Mouse (Mus musculus) CH12.LX (cell line): ENCODE data around the gene Ppih.

Source experiments
- BHLHE40 ChIP-seq: IDR thresholded peaks from 2 replicates; pipeline ENCODE4 v1.6.1; 2011; ENCODE audit warnings: mild to moderate bottlenecking, low read depth, low read length, improper control_type of control experiment
- CTCF ChIP-seq, 2 experiments: IDR thresholded peaks in 1 of 2; conservative IDR thresholded peaks in 1 of 2; 2 replicates each; pipeline ENCODE4 v1.5.1; 2011 to 2012; ENCODE audit warnings: low read depth in 2 of 2, low read length in 2 of 2, improper control_type of control experiment in 1 of 2, inconsistent platforms in 1 of 2, mild to moderate bottlenecking in 1 of 2, moderate library complexity in 1 of 2
- EP300 ChIP-seq: IDR thresholded peaks from 2 replicates; pipeline ENCODE4 v1.6.1; 2011; ENCODE audit warnings: low read length, improper control_type of control experiment
- ETS1 ChIP-seq: conservative IDR thresholded peaks from 2 replicates; pipeline ENCODE4 v1.6.1; 2012; ENCODE audit warnings: low read depth, mild to moderate bottlenecking, inconsistent platforms, low read length, improper control_type of control experiment, moderate library complexity
- MAFK ChIP-seq: IDR thresholded peaks from 2 replicates; pipeline ENCODE4 v1.6.1; 2011; ENCODE audit warnings: low read length, improper control_type of control experiment; ENCODE audit not compliant: insufficient replicate concordance
- NRF1 ChIP-seq: IDR thresholded peaks from 2 replicates; pipeline ENCODE4 v1.6.1; 2014; ENCODE audit warnings: low read depth, mild to moderate bottlenecking, inconsistent platforms, low read length, improper control_type of control experiment, moderate library complexity
- POLR2A ChIP-seq: IDR thresholded peaks from 2 replicates; pipeline ENCODE4 v1.6.1; 2011; ENCODE audit warnings: low read depth, mild to moderate bottlenecking, improper control_type of control experiment, low read length
- RCOR1 ChIP-seq: conservative IDR thresholded peaks from 2 replicates; pipeline ENCODE4 v1.6.1; 2012; ENCODE audit warnings: low read depth, mild to moderate bottlenecking, inconsistent platforms, low read length, improper control_type of control experiment
- TBP ChIP-seq: conservative IDR thresholded peaks from 2 replicates; pipeline ENCODE4 v1.6.1; 2011; ENCODE audit warnings: low read depth, low read length, improper control_type of control experiment
- USF1 ChIP-seq: IDR thresholded peaks from 2 replicates; pipeline ENCODE4 v1.6.1; 2014; ENCODE audit warnings: low read depth, mild to moderate bottlenecking, inconsistent platforms, low read length, improper control_type of control experiment
- ZNF384 ChIP-seq: IDR thresholded peaks from 2 replicates; pipeline ENCODE4 v1.6.1; 2012; ENCODE audit warnings: low read depth, low read length, improper control_type of control experiment, inconsistent platforms

DNA sequence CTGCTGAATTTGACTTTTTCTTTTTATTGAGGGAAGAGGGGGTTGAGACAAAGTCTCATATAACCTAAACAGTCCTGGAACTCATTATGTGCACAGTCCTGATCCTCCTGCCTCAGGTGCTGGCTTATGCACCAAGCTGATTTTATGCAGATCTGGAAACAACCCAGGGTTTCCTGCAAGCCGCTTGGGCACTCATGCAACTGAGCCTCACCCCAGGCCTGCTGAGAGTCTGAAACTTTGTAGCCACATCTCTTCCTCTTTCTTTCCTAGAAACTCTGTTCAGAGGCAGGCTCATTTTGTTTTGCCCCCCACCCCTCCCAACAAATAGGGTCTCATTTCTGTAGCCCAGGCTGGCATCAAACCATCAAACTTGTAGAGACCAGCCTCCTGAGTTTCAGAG is 6.6 kb downstream of the Ppih start:
- TF ChIP-seq RCOR1: no peak
- no peak for TF ChIP-seq EP300
- no peak for TF ChIP-seq CTCF (conservative IDR thresholded peaks at IDR 0.05 in 1 of 2, IDR thresholded peaks at IDR 0.05 in 1 of 2; ENCODE audit: low read depth in 2 of 2, low read length in 2 of 2)
- no peak for TF ChIP-seq BHLHE40
- no peak for TF ChIP-seq NRF1
- TF ChIP-seq ETS1: no peak
- TF ChIP-seq ZNF384: no peak
- TF ChIP-seq POLR2A: no peak
- TF ChIP-seq TBP: no peak
- TF ChIP-seq MAFK: no peak
- no peak for TF ChIP-seq USF1
